Mouse (Mus musculus) heart, postnatal 0 days (tissue): Measurements from ENCODE around the gene Abcc10.

Source experiments
- CTCF ChIP-seq: IDR thresholded peaks from 2 replicates; pipeline ENCODE4 v1.5.1; 2016; ENCODE audit warnings: antibody characterized with exemption, control low read depth, low read depth
- EP300 ChIP-seq: IDR thresholded peaks from 2 replicates; pipeline ENCODE4 v1.6.1; 2016; ENCODE audit warnings: antibody characterized with exemption, low read depth

DNA sequence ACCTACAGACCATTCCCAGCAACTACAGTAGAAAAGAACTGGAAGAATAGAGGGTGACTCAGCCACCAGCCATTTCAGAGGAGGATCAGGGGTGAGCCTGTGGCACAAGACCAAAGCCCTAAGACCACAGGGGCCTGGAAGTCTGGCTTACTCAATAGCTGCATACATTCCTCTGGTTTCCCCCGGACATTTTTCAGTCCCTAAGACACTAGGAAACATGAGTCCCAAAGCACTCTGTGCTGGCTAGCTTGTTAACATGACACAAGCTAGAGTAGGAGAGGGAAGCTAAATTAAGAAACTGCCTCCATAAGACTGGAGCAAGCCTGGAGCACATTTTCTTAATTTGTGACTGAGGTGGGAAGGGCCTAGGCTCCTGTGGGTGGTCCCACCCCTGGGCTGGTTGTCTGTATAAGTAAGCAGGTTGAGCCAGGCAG lies 54.3 kb downstream of the Abcc10 start:
- TF ChIP-seq CTCF, result no peak
- no peak for TF ChIP-seq EP300
